Mouse (Mus musculus) testis, adult 10 weeks (tissue): ENCODE data around the gene Smo. TPM values are rescaled to one million over a fixed set of nuclear protein-coding genes. Genes with fewer than 3 reads are reported as not detected.

ENCODE experiments used
- polyA plus RNA-seq: library from polyadenylated mRNA; stranded (reverse); fragments of 350-450 nt; fragmentation: Illumina TruSeq; extraction: RNeasy Lipid Tissue Mini Kit (QIAGEN cat#74804); gene quantifications from one replicate; pipeline ENCODE4 v1.2.3, GENCODE M21; 2014; ENCODE audit warnings: low read depth, low replicate concordance

Gene Smo
- 1.0 TPM for polyA plus RNA-seq

GRCm38 (mm10) chr6:29735336-29735688, at the start of gene Smo:
Gene Smo (plus strand): TSS chr6:29735503.

GRCm38 (mm10) chr6:29693953-29694352, 41.4 kb upstream of the Smo start, which contains the start of gene Tspan33:
Gene Tspan33 (plus strand): TSS chr6:29694222.

GRCm38 (mm10) chr6:29767813-29768660, 32.7 kb downstream of the Smo start, which contains the start of gene Ahcyl2:
Gene Ahcyl2 (plus strand): TSS chr6:29768011.

Other genes starting within 250 kb of the Smo start
- not detected for gene Kcp, start 227.6 kb upstream of the Smo start, polyA plus RNA-seq
- gene Irf5, start 208.9 kb upstream of the Smo start, polyA plus RNA-seq = 0.18 TPM
- 50.4 TPM for gene Tnpo3, start 125.6 kb upstream of the Smo start, polyA plus RNA-seq
- gene Tspan33, start 41.3 kb upstream of the Smo start, polyA plus RNA-seq = 1.3 TPM
- 194 TPM for gene Ahcyl2, start 32.5 kb downstream of the Smo start, polyA plus RNA-seq
- gene Strip2, start 181.5 kb downstream of the Smo start, polyA plus RNA-seq = 23.1 TPM